In genomic region chr16:11511696-11512095, GRCm38 (mm10) we compare ENCODE assay signal across 6 mouse cellular contexts.
DNase-seq lines count a peak whose midpoint lies in the region; ATAC-seq and TF ChIP-seq lines count a peak whose summit lies in the region.
"Not testable (repeated sequence)": the region's sequence is repeated elsewhere in the genome, so short reads cannot be mapped to it uniquely, and the experiment has no call there.

No protein-coding gene starts in this region.

- not testable (repeated sequence) for H3K4me3 ChIP-seq in intestine, embryonic 15.5 days (replicated peaks); intestine, postnatal 0 days (ENCODE audit: low read depth, low read length); kidney, postnatal 0 days (replicated peaks; ENCODE audit: low read depth, low read length)

- peak; percentile 47; the same call in 1 of the 2 replicates for ATAC-seq in intestine, embryonic 15.5 days
- ATAC-seq in intestine, postnatal 0 days: peak; percentile 58; the same call in 1 of the 2 replicates
- ATAC-seq in kidney, postnatal 0 days (replicated peaks; ENCODE audit: low FRiP score, low read depth): peak; percentile 44

- H3K9me3 ChIP-seq in intestine, embryonic 15.5 days; intestine, postnatal 0 days (ENCODE audit: control insufficient read depth); kidney, postnatal 0 days (replicated peaks; ENCODE audit: low read length): not testable (repeated sequence)

- not testable (repeated sequence) for H3K9ac ChIP-seq in intestine, embryonic 15.5 days; intestine, postnatal 0 days (ENCODE audit: low read depth, low read length); kidney, postnatal 0 days (ENCODE audit: low read depth, low read length)

- not testable (repeated sequence) for H3K4me2 ChIP-seq in intestine, embryonic 15.5 days (replicated peaks); intestine, postnatal 0 days (replicated peaks; ENCODE audit: low read depth); kidney, postnatal 0 days (ENCODE audit: low read length)

- WGBS in intestine, embryonic 15.5 days: 67% methylated on average over 7 of the region's 7 CpGs
- WGBS in intestine, postnatal 0 days: 50% methylated on average over 7 of the region's 7 CpGs
- WGBS in kidney, postnatal 0 days: 63% methylated on average over 7 of the region's 7 CpGs

- not testable (repeated sequence) for H3K36me3 ChIP-seq in intestine, embryonic 15.5 days; intestine, postnatal 0 days (ENCODE audit: control insufficient read depth, insufficient read depth); kidney, postnatal 0 days (ENCODE audit: insufficient read depth, low read length)

- DNase-seq in 3134 (ENCODE audit: extremely low read depth, insufficient read length, low spot score): peak; percentile 38
- peak; percentile 26 for DNase-seq in 416B (ENCODE audit: low read depth)
- DNase-seq in NIH3T3 (ENCODE audit: low read depth): peak; percentile 27
- not testable (repeated sequence) for DNase-seq in kidney, postnatal 0 days (ENCODE audit: low spot score)

- not testable (repeated sequence) for H3K27me3 ChIP-seq in intestine, embryonic 15.5 days (replicated peaks); intestine, postnatal 0 days (replicated peaks; ENCODE audit: control insufficient read depth, insufficient read depth, low read length); kidney, postnatal 0 days (ENCODE audit: insufficient read depth, low read length)

- not testable (repeated sequence) for H3K27ac ChIP-seq in intestine, embryonic 15.5 days; intestine, postnatal 0 days (ENCODE audit: low read depth, low read length)
- 0 out of 2 replicates have a peak overlapping the region, but pooled peaks have one; percentile 19 for H3K27ac ChIP-seq in kidney, postnatal 0 days

- TF ChIP-seq CTCF in intestine, postnatal 0 days (IDR thresholded peaks at IDR 0.05; ENCODE audit: low read depth); kidney, postnatal 0 days (IDR thresholded peaks at IDR 0.05; ENCODE audit: low read depth): not testable (repeated sequence)

- not testable (repeated sequence) for H3K4me1 ChIP-seq in intestine, embryonic 15.5 days (replicated peaks); intestine, postnatal 0 days (replicated peaks; ENCODE audit: control insufficient read depth, insufficient read depth, low read length); kidney, postnatal 0 days (replicated peaks; ENCODE audit: insufficient read depth, low read length)
